9 mouse cellular contexts compared by ENCODE assay signal in the genomic region with DNA sequence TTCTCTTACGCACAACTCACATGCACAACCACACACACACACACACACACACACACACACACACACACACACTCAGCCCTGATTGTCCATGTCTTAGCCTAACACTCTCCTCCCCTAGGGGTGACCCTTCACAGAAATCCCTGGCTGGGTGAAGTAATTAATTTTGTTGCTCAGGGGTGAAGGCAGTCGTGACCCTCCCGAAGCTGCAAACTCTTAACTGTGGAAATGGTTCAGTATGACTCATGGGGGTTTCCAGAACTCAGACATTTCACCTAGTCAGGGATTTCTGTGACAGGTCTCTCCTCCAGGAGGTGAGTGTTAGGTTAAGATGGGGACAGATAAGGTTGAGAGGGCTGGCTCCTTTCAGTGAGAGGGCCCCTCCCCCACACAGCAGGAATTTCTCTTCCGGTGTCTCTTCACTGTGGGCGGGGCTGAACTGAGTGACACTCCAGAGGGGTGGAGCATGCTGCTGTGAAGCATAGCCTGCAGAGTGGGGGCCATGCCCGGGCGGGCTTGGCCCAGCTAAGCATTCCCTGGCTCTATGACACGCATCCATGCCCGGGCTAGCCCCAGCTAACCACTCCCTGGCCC. TPM values are rescaled to one million over a fixed set of nuclear protein-coding genes. Genes with fewer than 3 reads are reported as not detected.
DNase-seq lines count a peak whose midpoint lies in the region; ATAC-seq and TF ChIP-seq lines count a peak whose summit lies in the region.
"Had no signal": no experiment of that assay in that cellular context is flagged by ENCODE, and none has a peak within 500 bp of the region (broad histone marks: within the 10 kb centered on the region; RNA-seq: fewer than 3 reads in every experiment).

No protein-coding gene starts in this region.

- no peak for TF ChIP-seq EP300 in liver, postnatal 0 days (IDR thresholded peaks at IDR 0.05; ENCODE audit: low read depth)

- H3K27ac ChIP-seq in forebrain, embryonic 10.5 days = 0 out of 2 replicates have a peak overlapping the region, but pooled peaks have one; percentile 16
- no peak overlapping the region for H3K27ac ChIP-seq in forebrain, embryonic 14.5 days (ENCODE audit: low read depth, low read length)
- no peak overlapping the region for H3K27ac ChIP-seq in hindbrain, embryonic 11.5 days (ENCODE audit: low read depth, low read length)
- H3K27ac ChIP-seq in liver, postnatal 0 days (ENCODE audit: low read depth) = no peak overlapping the region
- no peak overlapping the region for H3K27ac ChIP-seq in stomach, embryonic 15.5 days

- no peak for TF ChIP-seq CTCF in liver, postnatal 0 days (IDR thresholded peaks at IDR 0.05; ENCODE audit: low read depth)

- H3K4me3 ChIP-seq in forebrain, embryonic 10.5 days = peak overlapping the region; percentile 6; the same call in 1 of the 2 replicates
- H3K4me3 ChIP-seq in forebrain, embryonic 14.5 days (ENCODE audit: low read depth, low read length) = no peak overlapping the region
- H3K4me3 ChIP-seq in hindbrain, embryonic 11.5 days (ENCODE audit: low read depth, low read length) = no peak overlapping the region
- no peak overlapping the region for H3K4me3 ChIP-seq in liver, postnatal 0 days (ENCODE audit: low read depth, low read length)
- no peak overlapping the region for H3K4me3 ChIP-seq in stomach, embryonic 15.5 days (replicated peaks)

- H3K9me3 ChIP-seq in forebrain, embryonic 10.5 days = no peaks in the 10 kb centered on the region
- no peaks in the 10 kb centered on the region for H3K9me3 ChIP-seq in forebrain, embryonic 14.5 days (replicated peaks; ENCODE audit: control insufficient read depth, low read length)
- H3K9me3 ChIP-seq in hindbrain, embryonic 11.5 days (ENCODE audit: control insufficient read depth, low read length) = no peaks in the 10 kb centered on the region
- H3K9me3 ChIP-seq in liver, postnatal 0 days (ENCODE audit: low read length) = no peaks in the 10 kb centered on the region
- H3K9me3 ChIP-seq in stomach, embryonic 15.5 days = no peaks in the 10 kb centered on the region
- H3K9me3 ChIP-seq: megakaryocyte, embryonic 14.5 days had no signal

- no peak overlapping the region for H3K9ac ChIP-seq in forebrain, embryonic 14.5 days (ENCODE audit: low read length)
- H3K9ac ChIP-seq in hindbrain, embryonic 11.5 days (ENCODE audit: low read depth, low read length) = no peak overlapping the region
- H3K9ac ChIP-seq in liver, postnatal 0 days (replicated peaks) = no peak overlapping the region
- no peak overlapping the region for H3K9ac ChIP-seq in stomach, embryonic 15.5 days

- no peaks in the 10 kb centered on the region for H3K27me3 ChIP-seq in forebrain, embryonic 10.5 days (ENCODE audit: poor library complexity, severe bottlenecking)
- H3K27me3 ChIP-seq in forebrain, embryonic 14.5 days (replicated peaks; ENCODE audit: control insufficient read depth, insufficient read depth, low read length) = no peaks in the 10 kb centered on the region
- H3K27me3 ChIP-seq in hindbrain, embryonic 11.5 days (ENCODE audit: control insufficient read depth, insufficient read depth, low read length) = no peaks in the 10 kb centered on the region
- no peaks in the 10 kb centered on the region for H3K27me3 ChIP-seq in liver, postnatal 0 days (ENCODE audit: insufficient read depth, low read length)
- no peaks in the 10 kb centered on the region for H3K27me3 ChIP-seq in stomach, embryonic 15.5 days (replicated peaks)

- WGBS in forebrain, embryonic 10.5 days = 33% methylated on average over 9 of the region's 9 CpGs
- WGBS in forebrain, embryonic 14.5 days = 50% methylated on average over 9 of the region's 9 CpGs
- 38% methylated on average over 9 of the region's 9 CpGs for WGBS in hindbrain, embryonic 11.5 days
- 45% methylated on average over 9 of the region's 9 CpGs for WGBS in liver, postnatal 0 days (ENCODE audit: insufficient replicate concordance)
- WGBS in stomach, embryonic 15.5 days = 26% methylated on average over 9 of the region's 9 CpGs

- H3K4me1 ChIP-seq in forebrain, embryonic 10.5 days = peaks cover 8% of the 10 kb centered on the region
- H3K4me1 ChIP-seq in forebrain, embryonic 14.5 days (ENCODE audit: control insufficient read depth, insufficient read depth, low read length) = no peaks in the 10 kb centered on the region
- H3K4me1 ChIP-seq in hindbrain, embryonic 11.5 days (replicated peaks; ENCODE audit: control insufficient read depth, insufficient read depth, low read length) = no peaks in the 10 kb centered on the region
- H3K4me1 ChIP-seq in liver, postnatal 0 days (ENCODE audit: insufficient read depth) = no peaks in the 10 kb centered on the region
- H3K4me1 ChIP-seq in stomach, embryonic 15.5 days = peaks cover 5% of the 10 kb centered on the region

- ATAC-seq in forebrain, embryonic 14.5 days = no peak; the same call in 1 of the 2 replicates
- peak; percentile 85 for ATAC-seq in hindbrain, embryonic 11.5 days (ENCODE audit: low FRiP score)
- 0 out of 2 replicates have a peak, but pooled peaks have one; percentile 38 for ATAC-seq in liver, postnatal 0 days
- ATAC-seq in stomach, embryonic 15.5 days (ENCODE audit: insufficient read depth, low FRiP score, low read depth) = 0 out of 2 replicates have a peak, but pooled peaks have one; percentile 43

- H3K4me2 ChIP-seq in forebrain, embryonic 14.5 days (ENCODE audit: low read length) = no peak overlapping the region
- no peak overlapping the region for H3K4me2 ChIP-seq in hindbrain, embryonic 11.5 days (replicated peaks; ENCODE audit: low read depth, low read length)
- no peak overlapping the region for H3K4me2 ChIP-seq in liver, postnatal 0 days (ENCODE audit: low read depth, low read length)
- no peak overlapping the region for H3K4me2 ChIP-seq in stomach, embryonic 15.5 days

- peak; percentile 21 for DNase-seq in forebrain, embryonic 10.5 days (ENCODE audit: extremely low spot score, low spot score)
- no peak for DNase-seq in forebrain, embryonic 14.5 days (ENCODE audit: low spot score)
- peak; percentile 57 for DNase-seq in ES-CJ7 (ENCODE audit: low read depth, low spot score)
- DNase-seq in hindbrain, embryonic 11.5 days (ENCODE audit: low spot score) = peak; percentile 57
- peak; percentile 18 for DNase-seq in liver, postnatal 0 days
- DNase-seq in testis, postnatal 10 days (ENCODE audit: low spot score) = no peak
- DNase-seq in ovary, postnatal 36 days (ENCODE audit: low spot score) = no peak

- H3K36me3 ChIP-seq in forebrain, embryonic 10.5 days (replicated peaks) = no peaks in the 10 kb centered on the region
- no peaks in the 10 kb centered on the region for H3K36me3 ChIP-seq in forebrain, embryonic 14.5 days (ENCODE audit: control insufficient read depth, insufficient read depth, low read length)
- H3K36me3 ChIP-seq in hindbrain, embryonic 11.5 days (ENCODE audit: control insufficient read depth, insufficient read depth, low read length) = no peaks in the 10 kb centered on the region
- no peaks in the 10 kb centered on the region for H3K36me3 ChIP-seq in liver, postnatal 0 days (replicated peaks; ENCODE audit: insufficient read depth, low read length)
- no peaks in the 10 kb centered on the region for H3K36me3 ChIP-seq in stomach, embryonic 15.5 days

RNA-seq across cellular contexts. Expression of a gene that starts 30.0 kb away (rescaled TPM):
- polyA plus RNA-seq in forebrain, embryonic 10.5 days (2016; fragmentation: Nextera tagmentation; extraction: Ambion mirVana) = 0.53 and 0.78 TPM in 2 replicates
- 0.23 and 0.29 TPM in 2 replicates for polyA plus RNA-seq in forebrain, embryonic 14.5 days (2014; fragmentation: Nextera tagmentation; extraction: Ambion mirVana)
- polyA plus RNA-seq in hindbrain, embryonic 11.5 days (2014; fragmentation: Nextera tagmentation; extraction: Ambion mirVana) = 0.97 and 1.2 TPM in 2 replicates
- polyA plus RNA-seq in liver, postnatal 0 days (2015; fragmentation: Nextera tagmentation; extraction: Ambion mirVana) = 0.30 and 0.45 TPM in 2 replicates
- 3.3 and 3.4 TPM in 2 replicates for polyA plus RNA-seq in stomach, embryonic 15.5 days (2015; fragmentation: Nextera tagmentation; extraction: Ambion mirVana)

Comparison
In these comparisons a context has a peak if more than half of its experiments do, and no peak if none do; other contexts are left out.
1. DNase-seq: peak in forebrain, embryonic 10.5 days (single experiment), ES-CJ7 (single experiment), hindbrain, embryonic 11.5 days (single experiment) and liver, postnatal 0 days (single experiment); none in forebrain, embryonic 14.5 days (single experiment), testis, postnatal 10 days (single experiment) and ovary, postnatal 36 days (single experiment).